ENCODE assay signal across 10 mouse cellular contexts in the genomic region with DNA sequence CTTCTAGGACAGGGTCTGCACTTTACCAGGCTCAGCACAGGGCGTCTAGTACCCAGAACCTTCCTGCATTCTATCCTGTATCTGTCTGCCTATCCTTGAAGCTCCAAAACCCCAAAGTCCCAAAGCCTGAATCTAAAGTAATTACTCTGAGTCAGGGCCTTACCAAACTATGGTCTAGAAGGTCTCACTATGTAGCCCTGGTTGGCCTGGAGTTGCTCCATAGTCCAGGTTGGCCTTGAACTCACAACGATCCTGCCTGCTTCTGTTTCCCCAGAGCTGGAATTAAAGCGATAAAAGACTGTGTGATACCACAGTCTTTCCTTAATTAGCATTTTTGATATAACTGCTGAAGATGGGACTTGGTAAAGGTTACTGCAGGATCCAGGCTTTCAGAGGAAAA.
"Had no signal": no experiment of that assay in that cellular context is flagged by ENCODE, and none has a peak within 500 bp of the region (broad histone marks: within the 10 kb centered on the region; RNA-seq: fewer than 3 reads in every experiment).

No protein-coding gene starts in this region.

- DNase-seq: kidney, adult 9 months; kidney, postnatal 14 days; kidney, postnatal 4 days; lung, adult 18-20 months; lung, postnatal 10 days; lung, postnatal 36 days; midbrain, embryonic 14.5 days; thymus, adult 18-20 months; thymus, postnatal 36 days had no signal

- H3K9me3 ChIP-seq: lung, embryonic 15.5 days had no signal

- H3K4me3 ChIP-seq: lung, embryonic 15.5 days had no signal

- H3K27me3 ChIP-seq: lung, embryonic 15.5 days had no signal
